Mouse (Mus musculus): ENCODE measurements around the gene Tle4.

- TF ChIP-seq CTCF (IDR thresholded peaks at IDR 0.05; ENCODE audit: low read depth, low read length) (no peak), GATA1 (IDR thresholded peaks at IDR 0.05; ENCODE audit: borderline replicate concordance, low read length) (no peak), TAL1 (conservative IDR thresholded peaks at IDR 0.05; ENCODE audit: low read depth, low read length) (no peak), GATA2 (IDR thresholded peaks at IDR 0.05; ENCODE audit: borderline replicate concordance, low read depth, low read length) (no peak)
Observed at GRCm38 (mm10) chr19:14586171-14586570, 11.7 kb downstream of the Tle4 start.
